Mouse (Mus musculus): Measurements from ENCODE around the gene Olfr828.

The Olfr828 gene

GRCm38 (mm10) chr9:18819426-18819825, at the start of gene Olfr828:
Gene Olfr828 (minus strand): TSS chr9:18819526.
- no peak for DNase-seq

- no peak for DNase-seq
Observed at GRCm38 (mm10) chr9:18854633-18855032, 35.3 kb upstream of the Olfr828 start, which contains the start of gene Olfr829. Gene Olfr829 (plus strand): TSS chr9:18854933.

- DNase-seq: no peak
Observed at GRCm38 (mm10) chr9:18785316-18785715, 34.0 kb downstream of the Olfr828 start.

- DNase-seq: no peak
Observed at GRCm38 (mm10) chr9:18779476-18779875, 39.9 kb downstream of the Olfr828 start.

GRCm38 (mm10) chr9:18778981-18779380, 40.3 kb downstream of the Olfr828 start:
- DNase-seq: no peak
